Mouse (Mus musculus) mouse trophoblast stem cell (cell line): ENCODE results near the gene Ccdc120.

Experiments
- in situ Hi-C, 2 experiments: fragments of 300-500 bp; cut with MseI, MboI; formaldehyde crosslinking; loops; 2 replicates in 1 of 2; 3 replicates in 1 of 2; pipeline ENCODE4 v1.15.1; 2025

The Ccdc120 gene

DNA sequence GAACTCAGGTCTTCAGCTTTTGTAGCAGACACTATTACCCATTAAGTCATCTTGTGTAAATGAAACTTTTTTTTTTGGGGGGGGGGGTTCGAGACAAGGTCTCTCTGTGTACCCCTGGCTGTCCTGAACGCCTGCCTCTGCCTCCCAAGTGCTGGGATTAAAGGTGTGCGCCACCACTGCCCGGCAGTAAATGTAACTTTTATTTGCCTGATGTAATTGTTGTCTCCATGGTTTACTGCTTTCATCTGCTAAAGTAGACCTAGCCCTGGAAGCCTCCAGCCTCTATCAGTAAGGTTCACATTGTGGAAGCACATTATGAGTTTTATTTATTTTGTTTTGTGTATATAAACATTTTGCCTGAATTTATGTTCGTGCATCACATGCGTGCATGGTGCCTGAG lies 54.2 kb downstream of the Ccdc120 start:
- in situ Hi-C loops = no loop called here

- in situ Hi-C loops = no loop called here
Observed at GRCm38 (mm10) chrX:7692862-7693261, 57.8 kb downstream of the Ccdc120 start.

DNA sequence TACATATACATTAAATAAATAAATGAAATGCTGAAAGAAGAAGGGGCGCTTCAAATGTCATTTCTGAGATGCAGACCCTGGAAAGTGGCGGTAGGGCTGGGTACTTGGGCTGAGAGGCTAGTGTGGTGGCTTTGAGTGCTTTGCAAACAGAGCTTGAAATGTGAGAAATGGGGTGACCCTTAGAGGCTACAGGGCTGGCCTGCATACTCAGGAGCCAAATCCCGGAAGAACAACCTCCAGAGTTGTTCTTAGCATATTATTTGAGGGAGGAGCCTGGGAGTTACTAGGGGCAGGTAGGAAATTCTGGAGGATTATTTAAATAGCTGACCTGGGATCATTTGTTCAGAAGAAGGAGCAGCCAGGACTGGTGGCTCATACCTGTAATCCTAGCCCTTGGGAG lies 60.2 kb downstream of the Ccdc120 start:
- in situ Hi-C loops = no loop called here

DNA sequence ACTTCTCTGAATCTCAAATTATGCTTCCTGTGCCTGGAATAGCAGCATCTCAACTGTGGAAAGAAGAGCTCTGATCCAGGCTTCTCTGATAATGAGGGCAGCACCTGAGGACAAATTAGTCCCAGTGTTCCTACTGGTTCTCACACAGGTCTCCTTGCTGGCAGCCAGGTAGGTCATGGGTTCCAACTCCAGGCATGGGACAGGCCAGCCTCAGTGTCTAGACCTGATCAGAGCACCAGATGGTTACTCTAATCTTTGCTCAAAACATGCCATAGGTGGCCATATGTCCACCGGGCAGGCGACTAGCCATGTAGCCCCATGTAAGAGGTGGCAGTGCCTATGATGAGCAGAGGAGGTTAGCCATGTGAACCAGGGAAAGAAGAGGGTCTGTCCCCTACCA lies 62.4 kb downstream of the Ccdc120 start:
- in situ Hi-C loops = no loop called here
